Mouse (Mus musculus) layer of hippocampus, adult 9-11 months (tissue): ENCODE measurements around the gene Gm20388.
A peak's percentile ranks its signal among the peaks of the same experiment; 100 is the strongest.

Source experiments
- DNase-seq: peaks from one replicate; pipeline ENCODE4 v3.0.0; 2022

Gm20388 gene

DNA sequence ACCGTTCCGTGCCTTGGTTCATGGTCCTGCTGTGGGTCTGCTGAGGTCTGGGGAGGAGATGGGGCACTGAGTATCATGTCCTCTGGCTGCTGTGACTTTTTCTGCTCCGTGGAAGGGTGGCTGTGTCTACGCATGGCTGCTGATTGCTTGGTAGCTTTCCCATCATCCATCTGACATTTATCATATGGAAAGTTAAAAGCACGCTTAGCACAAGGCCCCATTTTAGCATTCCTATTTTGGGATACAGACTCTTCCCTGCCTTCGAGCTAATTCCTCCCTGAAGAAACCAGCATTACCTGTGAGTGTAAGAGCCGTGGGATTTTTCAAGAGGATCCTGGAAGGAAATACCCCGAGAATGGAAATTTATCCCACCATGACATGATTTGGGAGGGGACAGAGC is 3906.3 kb downstream of the Gm20388 start:
- DNase-seq: no peak

DNA sequence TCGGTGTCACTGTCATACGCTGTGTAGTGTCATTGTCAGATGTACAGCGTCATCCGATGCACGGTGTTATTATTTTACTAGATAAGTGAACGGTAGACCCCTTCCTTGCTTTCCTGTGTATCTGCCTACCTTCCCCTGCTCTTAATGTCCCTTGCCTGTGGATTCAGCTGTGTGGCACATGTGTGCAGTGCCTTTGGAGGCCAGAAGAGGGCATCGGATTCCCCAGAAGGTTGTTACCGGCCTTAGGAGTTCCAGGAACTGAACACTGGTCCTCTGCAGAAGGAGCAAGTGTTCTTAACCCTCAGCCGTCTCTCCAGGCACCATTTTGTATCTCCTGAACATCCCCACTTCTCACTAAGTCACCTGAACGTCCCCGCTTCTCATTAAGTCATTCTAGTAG is 3907.1 kb downstream of the Gm20388 start:
- DNase-seq: no peak

GRCm38 (mm10) chr8:123819683-123820610 is 3909.3 kb downstream of the Gm20388 start:
- DNase-seq: no peak

- DNase-seq: no peak
These were observed 3910.1 kb downstream of the Gm20388 start for GRCm38 (mm10) chr8:123820780-123821179.

DNA sequence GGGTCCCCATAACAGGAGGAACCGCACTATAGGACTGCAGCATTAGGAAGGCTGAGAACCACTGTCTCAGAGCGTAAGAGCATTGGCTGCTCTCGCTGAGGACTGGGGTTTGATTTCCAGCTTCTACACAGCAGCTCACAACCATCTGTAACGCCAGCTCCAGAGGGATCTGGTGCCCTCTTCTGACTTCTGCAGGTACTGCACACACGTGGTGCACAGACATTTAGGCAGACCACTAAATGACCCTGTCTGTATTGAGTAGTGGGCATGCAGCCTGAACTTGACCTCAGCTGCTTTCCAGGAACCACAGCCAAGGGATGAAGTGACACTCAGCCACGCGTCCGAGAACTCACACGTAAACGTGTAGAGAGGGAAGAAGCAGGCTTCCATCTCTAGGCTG is 3912.5 kb downstream of the Gm20388 start:
- no peak for DNase-seq

- DNase-seq: no peak
These were observed 3913.0 kb downstream of the Gm20388 start for GRCm38 (mm10) chr8:123823532-123824123.

DNA sequence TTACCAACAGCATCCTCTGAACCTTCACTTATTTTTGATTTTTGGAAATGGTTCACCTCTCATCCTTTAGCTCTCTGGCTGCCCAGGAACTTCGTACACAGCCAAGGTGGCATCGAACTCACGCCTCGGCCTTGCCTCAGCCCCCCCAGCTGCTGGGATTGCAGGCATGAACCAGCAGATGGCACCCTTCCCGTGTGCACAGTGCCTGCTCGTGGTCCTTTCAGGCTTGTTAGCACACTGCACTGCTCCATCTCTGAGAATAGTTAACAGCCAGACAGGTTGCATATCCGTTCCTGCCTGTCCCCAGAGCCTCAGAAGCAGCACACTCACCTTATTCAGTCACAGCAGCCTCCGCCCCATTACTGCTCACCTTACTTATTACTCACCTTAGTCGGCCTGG is 3915.4 kb downstream of the Gm20388 start:
- no peak for DNase-seq

DNA sequence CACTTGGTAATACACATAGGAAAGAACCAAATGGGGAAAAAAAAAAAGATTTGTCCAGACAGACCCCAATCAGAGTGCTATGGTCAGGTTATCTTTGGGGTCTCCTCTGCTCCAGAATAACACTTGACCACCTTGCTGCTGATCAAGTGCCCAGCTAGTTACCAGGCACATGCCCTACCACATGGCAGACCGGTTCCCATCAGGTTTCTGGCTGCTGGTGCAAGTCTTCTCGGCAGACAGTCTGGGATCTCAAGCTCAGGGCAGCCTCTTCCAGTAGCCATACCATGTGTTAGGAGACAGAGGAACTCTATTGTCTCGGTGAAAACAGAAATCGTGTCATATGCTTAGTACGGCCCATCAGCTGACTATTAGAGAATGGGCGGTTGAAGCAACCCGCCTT is 3916.1 kb downstream of the Gm20388 start:
- no peak for DNase-seq

GRCm38 (mm10) chr8:123827523-123827922 is 3916.9 kb downstream of the Gm20388 start:
- DNase-seq: no peak

DNA sequence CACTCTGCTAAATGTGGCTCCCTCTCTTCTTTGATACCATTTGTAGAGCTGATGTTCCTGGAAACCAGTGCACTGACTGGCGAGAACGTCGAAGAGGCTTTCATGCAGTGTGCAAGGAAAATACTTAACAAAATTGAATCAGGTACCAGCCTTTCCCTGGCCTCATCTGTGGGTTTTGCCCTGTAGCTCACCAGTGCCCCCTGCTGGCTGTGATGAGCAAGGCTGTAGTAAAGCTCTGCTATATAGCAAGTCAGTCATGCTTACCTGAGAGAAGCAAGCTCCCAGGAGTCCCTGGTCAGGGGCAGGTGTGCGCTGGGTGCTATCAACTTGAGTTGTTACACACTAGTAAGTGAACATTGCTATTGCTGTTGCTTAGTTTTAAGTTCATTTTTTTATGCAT is 3922.1 kb downstream of the Gm20388 start:
- no peak for DNase-seq

DNA sequence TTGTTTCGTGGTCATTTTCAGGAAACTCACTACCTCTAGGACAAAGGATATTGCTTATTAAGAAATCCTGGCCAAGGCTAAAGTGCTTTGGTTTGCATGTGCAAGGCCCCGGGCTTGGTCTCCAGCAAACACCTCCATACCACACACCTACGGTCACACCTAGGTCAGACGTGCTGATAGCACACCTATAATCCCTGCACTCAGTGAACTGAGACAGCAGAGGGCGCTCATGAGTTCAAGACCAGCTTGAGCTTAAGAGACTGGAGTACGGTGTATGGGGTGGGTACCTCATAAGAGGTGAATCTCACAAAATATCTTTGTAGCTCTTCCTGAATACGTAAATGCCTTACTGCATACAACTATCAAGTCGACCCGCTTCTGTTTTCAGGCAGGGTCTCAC is 3924.8 kb downstream of the Gm20388 start:
- DNase-seq: peak; percentile 56

DNA sequence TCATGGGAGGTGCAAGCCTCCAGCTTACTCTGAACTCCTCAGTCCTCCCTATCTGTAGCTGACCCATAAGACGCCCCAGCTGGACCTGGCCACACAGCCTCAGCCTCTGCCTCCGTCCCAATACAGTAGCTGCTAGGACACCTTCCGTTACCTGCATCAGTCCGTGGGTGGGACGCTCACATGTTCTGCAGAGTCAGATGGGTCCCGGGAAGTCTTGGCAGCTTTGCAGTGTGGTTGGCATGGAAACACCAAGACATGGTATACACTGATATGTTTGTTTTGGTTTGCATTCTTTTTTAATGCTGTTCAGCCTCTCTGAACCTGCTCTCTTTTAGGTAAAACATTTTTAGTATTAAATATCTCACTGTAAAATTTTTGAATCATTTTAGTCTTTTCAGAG is 3925.7 kb downstream of the Gm20388 start:
- peak; percentile 74 for DNase-seq

- no peak for DNase-seq
These were observed 3927.9 kb downstream of the Gm20388 start for GRCm38 (mm10) chr8:123838496-123838895.

DNA sequence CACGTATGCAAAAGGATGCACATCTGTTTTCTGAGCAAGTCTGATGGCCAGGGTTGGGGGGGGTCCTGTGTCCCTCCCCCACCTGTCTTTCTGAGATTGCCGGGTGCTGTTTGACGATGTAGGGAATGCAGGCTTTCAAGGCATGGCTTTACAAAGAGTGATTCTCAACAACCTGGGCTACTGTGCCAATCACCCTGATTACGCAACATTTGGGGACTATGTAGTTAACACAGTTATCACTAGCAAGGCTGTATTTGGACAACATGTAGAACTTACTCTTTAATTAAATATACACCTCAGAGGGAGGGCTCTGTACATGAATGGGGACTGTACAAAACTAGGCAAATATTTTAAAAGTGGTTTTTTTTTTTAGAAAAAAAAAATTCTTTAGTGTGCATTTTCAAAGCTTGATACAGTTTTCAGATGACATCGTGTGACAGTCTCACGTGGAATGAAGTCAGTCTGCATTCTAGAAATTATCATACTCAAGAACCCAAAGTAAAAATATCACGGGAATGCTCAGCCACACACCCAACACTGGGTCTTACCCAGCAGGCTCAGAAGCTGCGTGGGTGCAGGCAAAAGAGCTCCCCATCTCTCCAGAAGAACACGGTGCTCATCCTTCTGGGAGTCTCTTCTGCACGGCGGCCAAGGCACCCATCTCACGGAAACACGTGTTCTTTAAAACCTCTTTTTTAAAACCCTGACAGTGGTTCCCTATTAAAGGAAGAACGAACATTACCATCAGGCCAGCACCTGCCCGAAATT is 3930.1 kb downstream of the Gm20388 start:
- DNase-seq: peak; percentile 88

DNA sequence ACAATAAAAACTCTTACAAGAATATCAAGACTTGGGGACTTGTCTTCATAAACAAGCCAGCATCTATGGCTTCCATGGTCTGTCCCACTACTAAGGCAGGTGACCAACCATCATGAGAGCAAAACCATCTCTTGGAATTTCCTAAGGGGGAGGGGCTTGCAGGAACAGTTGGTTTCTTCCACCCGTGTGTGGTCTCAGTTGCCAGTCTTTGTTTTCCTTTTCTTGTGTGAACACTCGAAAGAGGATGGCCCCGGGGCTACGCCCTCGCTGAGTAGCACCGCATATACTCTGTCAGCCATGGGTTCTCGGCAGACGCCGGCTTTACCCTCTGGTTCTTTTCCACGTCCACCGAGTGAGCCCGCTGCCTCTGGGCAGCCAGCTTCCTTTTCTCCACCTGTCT is 3931.4 kb downstream of the Gm20388 start:
- no peak for DNase-seq

- DNase-seq: no peak
These were observed 3933.7 kb downstream of the Gm20388 start for GRCm38 (mm10) chr8:123844341-123844740.

DNA sequence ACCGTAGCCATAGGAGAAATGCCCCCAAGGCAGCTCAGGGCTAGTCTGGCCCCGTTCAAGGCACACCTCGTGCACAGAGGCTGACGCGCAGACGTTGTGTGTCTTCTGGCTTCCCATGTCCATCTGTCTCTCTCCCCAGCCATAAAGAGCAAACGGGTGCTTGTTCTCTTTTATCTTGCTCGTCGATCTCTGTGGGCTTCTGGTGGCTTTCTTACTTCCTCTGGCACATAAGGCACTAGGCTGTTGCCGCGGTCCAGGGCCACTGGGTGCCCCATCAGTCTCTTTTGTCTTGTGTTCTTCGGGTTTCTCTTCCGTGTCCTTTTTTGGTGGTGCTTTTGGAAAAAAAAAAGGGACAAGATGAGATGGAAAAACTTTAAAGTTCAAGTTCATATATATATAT is 3934.5 kb downstream of the Gm20388 start:
- DNase-seq: no peak

GRCm38 (mm10) chr8:123845991-123846390 is 3935.3 kb downstream of the Gm20388 start:
- DNase-seq: no peak

GRCm38 (mm10) chr8:123846509-123846908 is 3935.9 kb downstream of the Gm20388 start:
- peak; percentile 66 for DNase-seq

- DNase-seq: no peak
These were observed 3936.9 kb downstream of the Gm20388 start for GRCm38 (mm10) chr8:123847546-123847945.

GRCm38 (mm10) chr8:123849352-123849751 is 3938.7 kb downstream of the Gm20388 start:
- DNase-seq: no peak

GRCm38 (mm10) chr8:123851590-123851989 is 3940.9 kb downstream of the Gm20388 start:
- DNase-seq: no peak

GRCm38 (mm10) chr8:123854252-123854651 is 3943.6 kb downstream of the Gm20388 start:
- no peak for DNase-seq
